ENCODE assay signal across 12 mouse cellular contexts in genomic region chr2:32128536-32128841, GRCm38 (mm10). TPM values are rescaled to one million over a fixed set of nuclear protein-coding genes. Genes with fewer than 3 reads are reported as not detected.
DNase-seq lines count a peak whose midpoint lies in the region; ATAC-seq and TF ChIP-seq lines count a peak whose summit lies in the region.
"Had no signal": no experiment of that assay in that cellular context is flagged by ENCODE, and none has a peak within 500 bp of the region (broad histone marks: within the 10 kb centered on the region; RNA-seq: fewer than 3 reads in every experiment).

No protein-coding gene starts in this region.

- no peak for TF ChIP-seq CTCF in stomach, postnatal 0 days (IDR thresholded peaks at IDR 0.05; ENCODE audit: low read depth)
- TF ChIP-seq CTCF in left cerebral cortex, adult 2 months (IDR thresholded peaks at IDR 0.05), result no peak

- 86% methylated on average over 5 of the region's 5 CpGs for WGBS in forebrain, embryonic 10.5 days
- WGBS in forebrain, embryonic 15.5 days, result 86% methylated on average over 5 of the region's 5 CpGs
- 85% methylated on average over 5 of the region's 5 CpGs for WGBS in hindbrain, embryonic 10.5 days
- whole genome bisulfite sequencing in hindbrain, embryonic 11.5 days, result 88% methylated on average over 5 of the region's 5 CpGs
- 77% methylated on average over 5 of the region's 5 CpGs for WGBS in stomach, embryonic 15.5 days
- WGBS in stomach, postnatal 0 days, result 82% methylated on average over 5 of the region's 5 CpGs

- peak overlapping the region; percentile 40; the same call in 1 of the 2 replicates for H3K27ac ChIP-seq in forebrain, embryonic 10.5 days
- no peak overlapping the region for H3K27ac ChIP-seq in forebrain, embryonic 15.5 days (replicated peaks)
- peak overlapping the region; percentile 31; the same call in 1 of the 2 replicates for H3K27ac ChIP-seq in hindbrain, embryonic 10.5 days
- no peak overlapping the region for H3K27ac ChIP-seq in hindbrain, embryonic 11.5 days (ENCODE audit: low read depth, low read length)
- no peak overlapping the region for H3K27ac ChIP-seq in stomach, embryonic 15.5 days
- no peak overlapping the region for H3K27ac ChIP-seq in stomach, postnatal 0 days (replicated peaks)
- H3K27ac ChIP-seq in left cerebral cortex, adult 2 months, result no peak overlapping the region
- H3K27ac ChIP-seq: midbrain, embryonic 13.5 days had no signal

- intact Hi-C loops in left cerebral cortex, adult 2 months (cut with DNase I), result no loop called here

- no peak overlapping the region for H3K4me3 ChIP-seq in forebrain, embryonic 10.5 days
- no peak overlapping the region for H3K4me3 ChIP-seq in forebrain, embryonic 15.5 days
- H3K4me3 ChIP-seq in hindbrain, embryonic 10.5 days, result no peak overlapping the region
- no peak overlapping the region for H3K4me3 ChIP-seq in hindbrain, embryonic 11.5 days (ENCODE audit: low read depth, low read length)
- no peak overlapping the region for H3K4me3 ChIP-seq in stomach, embryonic 15.5 days (replicated peaks)
- H3K4me3 ChIP-seq in stomach, postnatal 0 days (ENCODE audit: low read depth, low read length), result no peak overlapping the region
- H3K4me3 ChIP-seq in left cerebral cortex, adult 2 months, result no peak overlapping the region
- H3K4me3 ChIP-seq: midbrain, embryonic 13.5 days had no signal

- TF ChIP-seq EP300 in stomach, postnatal 0 days (optimal IDR thresholded peaks at IDR 0.05), result no peak

- ATAC-seq in forebrain, embryonic 15.5 days (replicated peaks), result no peak
- no peak for ATAC-seq in hindbrain, embryonic 11.5 days (ENCODE audit: low FRiP score)
- ATAC-seq in stomach, embryonic 15.5 days (ENCODE audit: insufficient read depth, low FRiP score, low read depth), result peak; percentile 31; the same call in 1 of the 2 replicates
- ATAC-seq in stomach, postnatal 0 days (ENCODE audit: low FRiP score, low TSS enrichment), result no peak
- ATAC-seq: midbrain, embryonic 13.5 days had no signal

- H3K4me2 ChIP-seq in forebrain, embryonic 15.5 days (replicated peaks), result no peak overlapping the region
- H3K4me2 ChIP-seq in hindbrain, embryonic 11.5 days (replicated peaks; ENCODE audit: low read depth, low read length), result no peak overlapping the region
- H3K4me2 ChIP-seq in stomach, embryonic 15.5 days, result no peak overlapping the region
- no peak overlapping the region for H3K4me2 ChIP-seq in stomach, postnatal 0 days (replicated peaks; ENCODE audit: low read depth)
- H3K4me2 ChIP-seq: midbrain, embryonic 13.5 days had no signal

- H3K9me3 ChIP-seq in forebrain, embryonic 10.5 days, result no peaks in the 10 kb centered on the region
- no peaks in the 10 kb centered on the region for H3K9me3 ChIP-seq in forebrain, embryonic 15.5 days
- H3K9me3 ChIP-seq in hindbrain, embryonic 10.5 days, result no peaks in the 10 kb centered on the region
- no peaks in the 10 kb centered on the region for H3K9me3 ChIP-seq in hindbrain, embryonic 11.5 days (ENCODE audit: control insufficient read depth, low read length)
- H3K9me3 ChIP-seq in stomach, embryonic 15.5 days, result no peaks in the 10 kb centered on the region
- no peaks in the 10 kb centered on the region for H3K9me3 ChIP-seq in stomach, postnatal 0 days (ENCODE audit: control insufficient read depth, low read length)
- H3K9me3 ChIP-seq: midbrain, embryonic 13.5 days had no signal

- peaks cover 30% of the 10 kb centered on the region for H3K4me1 ChIP-seq in forebrain, embryonic 10.5 days
- peaks cover 6% of the 10 kb centered on the region; the same call in 1 of the 2 replicates for H3K4me1 ChIP-seq in forebrain, embryonic 15.5 days
- peaks cover 36% of the 10 kb centered on the region for H3K4me1 ChIP-seq in hindbrain, embryonic 10.5 days (replicated peaks)
- no peaks in the 10 kb centered on the region for H3K4me1 ChIP-seq in hindbrain, embryonic 11.5 days (replicated peaks; ENCODE audit: control insufficient read depth, insufficient read depth, low read length)
- H3K4me1 ChIP-seq in stomach, embryonic 15.5 days, result peaks cover 9% of the 10 kb centered on the region
- H3K4me1 ChIP-seq in stomach, postnatal 0 days (replicated peaks; ENCODE audit: control insufficient read depth, insufficient read depth), result no peaks in the 10 kb centered on the region

- peaks cover 9% of the 10 kb centered on the region; the same call in 1 of the 2 replicates for H3K27me3 ChIP-seq in forebrain, embryonic 10.5 days (ENCODE audit: poor library complexity, severe bottlenecking)
- no peaks in the 10 kb centered on the region for H3K27me3 ChIP-seq in forebrain, embryonic 15.5 days
- peaks cover 4% of the 10 kb centered on the region; the same call in 1 of the 2 replicates for H3K27me3 ChIP-seq in hindbrain, embryonic 10.5 days (ENCODE audit: insufficient read depth, poor library complexity, severe bottlenecking)
- H3K27me3 ChIP-seq in hindbrain, embryonic 11.5 days (ENCODE audit: control insufficient read depth, insufficient read depth, low read length), result no peaks in the 10 kb centered on the region
- no peaks in the 10 kb centered on the region for H3K27me3 ChIP-seq in stomach, embryonic 15.5 days (replicated peaks)
- no peaks in the 10 kb centered on the region for H3K27me3 ChIP-seq in stomach, postnatal 0 days (ENCODE audit: control insufficient read depth, insufficient read depth, low read length)
- H3K27me3 ChIP-seq: midbrain, embryonic 13.5 days had no signal

- DNase-seq in forebrain, embryonic 10.5 days (ENCODE audit: extremely low spot score, low spot score), result no peak
- no peak for DNase-seq in hindbrain, embryonic 10.5 days (ENCODE audit: low spot score)
- DNase-seq in hindbrain, embryonic 11.5 days (ENCODE audit: low spot score), result no peak
- DNase-seq in stomach, postnatal 0 days (ENCODE audit: low spot score), result no peak
- no peak for DNase-seq in adrenal gland, postnatal 14 days
- DNase-seq in left cerebral cortex, adult 2 months (ENCODE audit: extremely low spot score in 1 of 2, low spot score in 2 of 2), result no peak
- DNase-seq: cerebellum, adult 2 months; kidney, postnatal 14 days; lung, postnatal 14 days had no signal

- H3K36me3 ChIP-seq in forebrain, embryonic 10.5 days (replicated peaks), result no peaks in the 10 kb centered on the region
- no peaks in the 10 kb centered on the region for H3K36me3 ChIP-seq in forebrain, embryonic 15.5 days
- H3K36me3 ChIP-seq in hindbrain, embryonic 10.5 days, result no peaks in the 10 kb centered on the region
- H3K36me3 ChIP-seq in hindbrain, embryonic 11.5 days (ENCODE audit: control insufficient read depth, insufficient read depth, low read length), result no peaks in the 10 kb centered on the region
- no peaks in the 10 kb centered on the region for H3K36me3 ChIP-seq in stomach, embryonic 15.5 days
- no peaks in the 10 kb centered on the region for H3K36me3 ChIP-seq in stomach, postnatal 0 days (ENCODE audit: control insufficient read depth, insufficient read depth, low read length)
- H3K36me3 ChIP-seq: midbrain, embryonic 13.5 days had no signal

- no peak overlapping the region for H3K9ac ChIP-seq in forebrain, embryonic 15.5 days (replicated peaks)
- H3K9ac ChIP-seq in hindbrain, embryonic 11.5 days (ENCODE audit: low read depth, low read length), result no peak overlapping the region
- no peak overlapping the region for H3K9ac ChIP-seq in stomach, embryonic 15.5 days
- H3K9ac ChIP-seq in stomach, postnatal 0 days (ENCODE audit: low read length), result no peak overlapping the region
- H3K9ac ChIP-seq: midbrain, embryonic 13.5 days had no signal

RNA-seq across cellular contexts. Expression of gene Prrc2b, which starts 22.4 kb away (rescaled TPM):
- polyA plus RNA-seq in forebrain, embryonic 10.5 days (2016; fragmentation: Nextera tagmentation; extraction: Ambion mirVana), result 48.2 and 50.1 TPM in 2 replicates
- 76.2 and 88.8 TPM in 2 replicates for polyA plus RNA-seq in forebrain, embryonic 15.5 days (2015; fragmentation: Nextera tagmentation; extraction: Ambion mirVana)
- polyA plus RNA-seq in hindbrain, embryonic 10.5 days (2016; fragmentation: Nextera tagmentation; extraction: Ambion mirVana), result 55.6 and 68.9 TPM in 2 replicates
- polyA plus RNA-seq in hindbrain, embryonic 11.5 days (2014; fragmentation: Nextera tagmentation; extraction: Ambion mirVana), result 57.6 and 69.0 TPM in 2 replicates
- polyA plus RNA-seq in stomach, embryonic 15.5 days (2015; fragmentation: Nextera tagmentation; extraction: Ambion mirVana), result 43.7 and 48.2 TPM in 2 replicates
- polyA plus RNA-seq in stomach, postnatal 0 days (2015; fragmentation: Nextera tagmentation; extraction: Ambion mirVana), result 18.7 and 21.6 TPM in 2 replicates
- 86.4 and 91.3 TPM in 2 replicates for total RNA-seq in adrenal gland, postnatal 14 days (2021)
- total RNA-seq in left cerebral cortex, adult 2 months (2021), result 100 to 1,000 TPM; 268 to 280 TPM

RNA-seq across cellular contexts. Expression of gene Plpp7, which starts 33.2 kb away (rescaled TPM):
- 4.8 and 5.3 TPM in 2 replicates for polyA plus RNA-seq in forebrain, embryonic 10.5 days (2016; fragmentation: Nextera tagmentation; extraction: Ambion mirVana)
- polyA plus RNA-seq in forebrain, embryonic 15.5 days (2015; fragmentation: Nextera tagmentation; extraction: Ambion mirVana), result 16.4 and 17.0 TPM in 2 replicates
- polyA plus RNA-seq in hindbrain, embryonic 10.5 days (2016; fragmentation: Nextera tagmentation; extraction: Ambion mirVana), result 7.6 and 7.9 TPM in 2 replicates
- 5.5 and 7.5 TPM in 2 replicates for polyA plus RNA-seq in hindbrain, embryonic 11.5 days (2014; fragmentation: Nextera tagmentation; extraction: Ambion mirVana)
- 4.4 and 4.8 TPM in 2 replicates for polyA plus RNA-seq in stomach, embryonic 15.5 days (2015; fragmentation: Nextera tagmentation; extraction: Ambion mirVana)
- polyA plus RNA-seq in stomach, postnatal 0 days (2015; fragmentation: Nextera tagmentation; extraction: Ambion mirVana), result 2.6 and 2.8 TPM in 2 replicates
- 3.0 and 3.6 TPM in 2 replicates for total RNA-seq in adrenal gland, postnatal 14 days (2021)
- total RNA-seq in left cerebral cortex, adult 2 months (2021), result 10 to 100 TPM; 26.8 to 29.3 TPM

RNA-seq across cellular contexts. Expression of gene Fam78a, which starts 43.8 kb away (rescaled TPM):
- polyA plus RNA-seq in forebrain, embryonic 10.5 days (2016; fragmentation: Nextera tagmentation; extraction: Ambion mirVana), result 1.3 and 1.5 TPM in 2 replicates
- polyA plus RNA-seq in forebrain, embryonic 15.5 days (2015; fragmentation: Nextera tagmentation; extraction: Ambion mirVana), result 0.46 and 0.54 TPM in 2 replicates
- polyA plus RNA-seq in hindbrain, embryonic 10.5 days (2016; fragmentation: Nextera tagmentation; extraction: Ambion mirVana), result 1.5 and 2.2 TPM in 2 replicates
- polyA plus RNA-seq in hindbrain, embryonic 11.5 days (2014; fragmentation: Nextera tagmentation; extraction: Ambion mirVana), result 0.91 and 1.3 TPM in 2 replicates
- polyA plus RNA-seq in stomach, embryonic 15.5 days (2015; fragmentation: Nextera tagmentation; extraction: Ambion mirVana), result 1.7 and 2.2 TPM in 2 replicates
- 0.46 and 0.67 TPM in 2 replicates for polyA plus RNA-seq in stomach, postnatal 0 days (2015; fragmentation: Nextera tagmentation; extraction: Ambion mirVana)
- total RNA-seq in adrenal gland, postnatal 14 days (2021), result 3.0 and 10.0 TPM in 2 replicates
- total RNA-seq in left cerebral cortex, adult 2 months (2021), result 1 to 10 TPM; 9.0 to 9.7 TPM

Comparison
In these comparisons a context has a peak if more than half of its experiments do, and no peak if none do; other contexts are left out.
1. H3K27ac ChIP-seq: peak in forebrain, embryonic 10.5 days (single experiment) and hindbrain, embryonic 10.5 days (single experiment); none in forebrain, embryonic 15.5 days (single experiment), hindbrain, embryonic 11.5 days (single experiment), stomach, embryonic 15.5 days (single experiment), stomach, postnatal 0 days (single experiment) and left cerebral cortex, adult 2 months (single experiment).